Mouse (Mus musculus) liver, adult 2 months (tissue): ENCODE results near the gene Vipas39.

ENCODE experiments used
- CTCF ChIP-seq: fragments of 200-500 bp; IDR thresholded peaks from 2 replicates; pipeline ENCODE4 v1.5.1; 2011; ENCODE audit warnings: low read depth, low read length, control low read depth
- POLR2A ChIP-seq: fragments of 200-500 bp; IDR thresholded peaks from 2 replicates; pipeline ENCODE4 v1.6.1; 2011; ENCODE audit warnings: low read length, control low read depth; ENCODE audit not compliant: insufficient read depth; ENCODE audit errors: extremely low read depth

- TF ChIP-seq CTCF (no peak), POLR2A (no peak)
These were observed 612 bp downstream of the Vipas39 start for GRCm38 (mm10) chr12:87265444-87265843.
